Mouse (Mus musculus): Measurements from ENCODE around the gene Hcn3. TPM values are rescaled to one million over a fixed set of nuclear protein-coding genes. Genes with fewer than 3 reads are reported as not detected.

The Hcn3 gene
- polyA plus RNA-seq, 1 experiment from 2014 or later = 3.2 TPM

GRCm38 (mm10) chr3:89178107-89178385 lies 18.1 kb upstream of the Hcn3 start:
- H3K36me3 ChIP-seq = peaks cover 74% of the 10 kb centered on the region
- peak overlapping the region; percentile 81 for H3K4me3 ChIP-seq (replicated peaks)
- H3K27me3 ChIP-seq = no peaks in the 10 kb centered on the region
- peak overlapping the region; percentile 78 for H3K27ac ChIP-seq (replicated peaks)
- H3K4me2 ChIP-seq (replicated peaks) = peak overlapping the region; percentile 76
- peak overlapping the region; percentile 78 for H3K9ac ChIP-seq
- 3% methylated on average over 6 of the region's 6 CpGs for WGBS
- ATAC-seq (ENCODE audit: insufficient number of reproducible peaks, low FRiP score, low TSS enrichment, low read depth) = no peak
- peaks cover 20% of the 10 kb centered on the region for H3K4me1 ChIP-seq
- no peaks in the 10 kb centered on the region for H3K9me3 ChIP-seq (replicated peaks)

- Histone ChIP-seq H3K9me3 (replicated peaks) (no peaks in the 10 kb centered on the region), H3K36me3 (peaks cover 79% of the 10 kb centered on the region), H3K9ac (peak within 1 kb of the TSS; percentile 78), H3K27ac (replicated peaks) (peak within 1 kb of the TSS; percentile 78), H3K4me2 (replicated peaks) (peak within 1 kb of the TSS; percentile 76), H3K4me1 (peaks cover 17% of the 10 kb centered on the region), H3K27me3 (no peaks in the 10 kb centered on the region), H3K4me3 (replicated peaks) (peak within 1 kb of the TSS; percentile 81)
- under 1% methylated on average over 43 of the region's 43 CpGs for WGBS
- peak; percentile 94 for ATAC-seq (ENCODE audit: insufficient number of reproducible peaks, low FRiP score, low TSS enrichment, low read depth)
These were observed 17.5 kb upstream of the Hcn3 start, which contains the start of gene Scamp3 for GRCm38 (mm10) chr3:89177242-89178106. Scamp3 (plus strand) TSS chr3:89177473.

GRCm38 (mm10) chr3:89176421-89176820 lies 16.4 kb upstream of the Hcn3 start:
- no peak for ATAC-seq (ENCODE audit: insufficient number of reproducible peaks, low FRiP score, low TSS enrichment, low read depth)
- Histone ChIP-seq H3K9ac (no peak overlapping the region), H3K4me2 (replicated peaks) (no peak overlapping the region), H3K4me1 (peaks cover 17% of the 10 kb centered on the region), H3K27me3 (no peaks in the 10 kb centered on the region), H3K36me3 (peaks cover 78% of the 10 kb centered on the region), H3K9me3 (replicated peaks) (no peaks in the 10 kb centered on the region), H3K4me3 (replicated peaks) (no peak overlapping the region), H3K27ac (replicated peaks) (no peak overlapping the region)
- WGBS = 82% methylated on average over 7 of the region's 7 CpGs

DNA sequence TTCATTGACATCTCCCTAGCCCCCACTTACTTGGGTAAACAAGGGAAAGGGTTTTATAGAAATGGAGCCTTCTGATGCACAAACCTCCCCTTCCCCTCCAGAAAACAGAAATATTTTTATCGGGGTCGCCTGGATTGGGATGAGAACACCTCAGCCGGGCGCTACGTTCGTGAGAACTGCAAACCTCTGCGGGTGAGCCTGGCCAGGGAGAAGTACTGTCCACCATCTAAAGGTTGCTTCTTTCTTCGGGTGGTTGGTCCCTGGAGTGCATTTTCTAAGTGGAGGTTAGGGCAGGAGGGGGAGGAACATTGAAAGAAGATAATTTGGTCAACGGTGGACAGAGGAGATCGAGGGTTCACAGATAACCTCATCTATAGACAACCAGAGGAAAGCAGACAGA lies 15.5 kb upstream of the Hcn3 start:
- no peak overlapping the region for H3K4me3 ChIP-seq (replicated peaks)
- no peaks in the 10 kb centered on the region for H3K27me3 ChIP-seq
- peaks cover 77% of the 10 kb centered on the region for H3K36me3 ChIP-seq
- peaks cover 17% of the 10 kb centered on the region for H3K4me1 ChIP-seq
- no peaks in the 10 kb centered on the region for H3K9me3 ChIP-seq (replicated peaks)
- no peak overlapping the region for H3K27ac ChIP-seq (replicated peaks)
- WGBS = 93% methylated on average over 10 of the region's 10 CpGs
- no peak for ATAC-seq (ENCODE audit: insufficient number of reproducible peaks, low FRiP score, low TSS enrichment, low read depth)
- H3K9ac ChIP-seq = no peak overlapping the region
- H3K4me2 ChIP-seq (replicated peaks) = no peak overlapping the region

GRCm38 (mm10) chr3:89174844-89175243 lies 14.8 kb upstream of the Hcn3 start:
- Histone ChIP-seq H3K4me3 (replicated peaks) (no peak overlapping the region), H3K4me1 (peaks cover 17% of the 10 kb centered on the region), H3K27me3 (no peaks in the 10 kb centered on the region), H3K4me2 (replicated peaks) (no peak overlapping the region), H3K27ac (replicated peaks) (no peak overlapping the region), H3K9ac (no peak overlapping the region), H3K36me3 (peaks cover 77% of the 10 kb centered on the region), H3K9me3 (replicated peaks) (no peaks in the 10 kb centered on the region)
- 89% methylated on average over 11 of the region's 11 CpGs for WGBS
- no peak for ATAC-seq (ENCODE audit: insufficient number of reproducible peaks, low FRiP score, low TSS enrichment, low read depth)

DNA sequence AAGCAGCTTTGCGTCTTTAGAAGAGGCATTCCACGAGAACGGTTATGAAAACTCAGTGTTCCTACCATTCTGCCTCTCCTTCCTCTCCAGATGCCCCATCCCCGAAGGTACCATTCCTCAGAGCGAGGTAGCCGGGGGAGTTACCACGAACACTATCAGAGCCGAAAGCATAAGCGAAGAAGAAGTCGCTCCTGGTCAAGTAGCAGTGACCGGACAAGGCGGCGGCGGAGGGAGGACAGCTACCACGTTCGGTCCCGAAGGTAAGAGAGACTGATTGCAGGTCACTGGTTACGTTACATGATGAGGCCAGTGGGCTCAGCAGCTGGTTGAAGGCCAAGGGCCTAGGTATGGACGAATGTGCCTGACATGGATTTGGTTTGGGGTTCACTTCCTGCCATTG lies 6.9 kb upstream of the Hcn3 start:
- Histone ChIP-seq H3K4me2 (replicated peaks) (no peak overlapping the region), H3K36me3 (peaks cover 43% of the 10 kb centered on the region), H3K4me3 (replicated peaks) (no peak overlapping the region), H3K9ac (no peak overlapping the region), H3K27ac (replicated peaks) (no peak overlapping the region), H3K9me3 (replicated peaks) (no peaks in the 10 kb centered on the region), H3K27me3 (no peaks in the 10 kb centered on the region), H3K4me1 (peaks cover 19% of the 10 kb centered on the region)
- ATAC-seq (ENCODE audit: insufficient number of reproducible peaks, low FRiP score, low TSS enrichment, low read depth) = no peak
- WGBS = 94% methylated on average over 19 of the region's 19 CpGs

- peak overlapping the region; percentile 98 for H3K9ac ChIP-seq
- H3K4me2 ChIP-seq (replicated peaks) = peak overlapping the region; percentile 70
- 10% methylated on average over 12 of the region's 12 CpGs for WGBS
- peaks cover 29% of the 10 kb centered on the region for H3K36me3 ChIP-seq
- H3K9me3 ChIP-seq (replicated peaks) = no peaks in the 10 kb centered on the region
- peaks cover 21% of the 10 kb centered on the region for H3K4me1 ChIP-seq
- H3K27me3 ChIP-seq = no peaks in the 10 kb centered on the region
- peak overlapping the region; percentile 89 for H3K4me3 ChIP-seq (replicated peaks)
- peak overlapping the region; percentile 98 for H3K27ac ChIP-seq (replicated peaks)
- no peak for ATAC-seq (ENCODE audit: insufficient number of reproducible peaks, low FRiP score, low TSS enrichment, low read depth)
These were observed 5.4 kb upstream of the Hcn3 start for GRCm38 (mm10) chr3:89165268-89165870.

DNA sequence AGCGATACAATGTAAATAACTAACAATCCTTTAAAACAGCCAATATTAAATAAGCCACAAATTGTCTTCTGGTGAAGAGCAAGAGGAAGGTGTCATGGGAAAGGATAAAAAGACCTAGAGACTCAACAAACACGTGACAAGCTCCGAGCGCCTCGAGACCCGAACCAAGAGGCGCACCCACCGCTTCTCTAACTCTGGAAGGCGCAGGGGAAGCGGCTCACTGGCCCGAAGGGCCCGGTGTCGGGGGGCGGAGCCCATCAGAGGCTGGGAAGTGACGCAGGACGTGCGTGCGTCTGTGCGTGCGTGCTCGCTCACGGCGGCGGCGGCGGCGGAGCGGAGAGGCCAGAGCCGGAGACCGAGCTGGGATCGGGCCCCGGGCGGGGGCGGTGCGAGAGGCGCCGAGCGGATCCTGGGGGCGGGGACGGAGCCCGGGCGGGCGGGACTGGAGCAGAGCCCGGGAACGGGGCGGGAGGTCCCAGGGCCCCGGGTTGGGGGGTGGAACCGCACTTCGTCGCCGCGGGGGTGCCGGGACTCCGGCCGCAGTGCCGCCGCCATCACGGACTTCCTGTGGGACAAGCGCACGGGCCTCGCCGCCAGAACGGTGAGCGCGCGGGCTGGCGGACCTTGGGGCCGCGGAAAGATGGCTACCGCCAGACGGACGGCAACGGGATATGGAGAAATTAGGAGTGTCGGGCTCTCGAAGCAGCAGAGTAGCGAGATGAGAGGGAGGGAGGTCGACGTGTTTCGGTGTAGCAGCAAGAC lies 4.7 kb upstream of the Hcn3 start, which contains the start of gene Clk2:
Gene Clk2, plus strand, starts transcription at position 290 of the 762 bp plus-strand sequence.
- Histone ChIP-seq H3K4me3 (replicated peaks) (peak within 1 kb of the TSS; percentile 89), H3K27ac (replicated peaks) (peak within 1 kb of the TSS; percentile 98), H3K27me3 (no peaks in the 10 kb centered on the region), H3K9me3 (replicated peaks) (no peaks in the 10 kb centered on the region), H3K4me1 (peaks cover 28% of the 10 kb centered on the region), H3K9ac (peak within 1 kb of the TSS; percentile 98), H3K4me2 (replicated peaks) (peak within 1 kb of the TSS; percentile 70), H3K36me3 (peaks cover 22% of the 10 kb centered on the region)
- WGBS = under 1% methylated on average over 76 of the region's 79 CpGs
- peak; percentile 96 for ATAC-seq (ENCODE audit: insufficient number of reproducible peaks, low FRiP score, low TSS enrichment, low read depth)

- Histone ChIP-seq H3K27ac (replicated peaks) (no peak overlapping the region; the same call in 1 of the 2 replicates), H3K9ac (no peak overlapping the region; the same call in 1 of the 2 replicates), H3K4me2 (replicated peaks) (peak overlapping the region; percentile 70), H3K27me3 (peaks cover 6% of the 10 kb centered on the region), H3K4me3 (replicated peaks) (peak overlapping the region; percentile 89), H3K4me1 (peaks cover 37% of the 10 kb centered on the region), H3K9me3 (replicated peaks) (no peaks in the 10 kb centered on the region), H3K36me3 (peaks cover 13% of the 10 kb centered on the region)
- ATAC-seq (ENCODE audit: insufficient number of reproducible peaks, low FRiP score, low TSS enrichment, low read depth) = no peak
- 73% methylated on average over 5 of the region's 5 CpGs for whole genome bisulfite sequencing
These were observed 3.7 kb upstream of the Hcn3 start for GRCm38 (mm10) chr3:89163643-89164245.

DNA sequence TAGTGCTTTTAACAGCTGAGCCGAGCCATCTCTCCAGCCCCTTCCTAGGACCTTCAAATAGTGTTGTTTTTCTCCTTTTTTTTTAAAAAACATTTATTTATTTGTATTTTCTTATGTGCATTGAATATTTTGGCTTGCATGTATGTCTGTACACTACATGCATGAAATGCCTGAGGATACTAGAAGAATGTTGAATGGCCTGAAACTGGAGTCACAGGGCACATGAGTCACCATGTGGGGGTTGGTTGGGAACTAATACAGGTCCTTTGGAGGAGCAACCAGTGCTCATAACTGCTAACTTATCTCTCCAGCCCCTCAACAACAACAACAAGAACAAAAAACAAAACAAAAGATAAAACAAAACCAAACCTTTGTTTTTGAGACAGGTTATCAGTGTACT lies 3.1 kb upstream of the Hcn3 start:
- Histone ChIP-seq H3K9me3 (replicated peaks) (no peaks in the 10 kb centered on the region), H3K4me1 (peaks cover 40% of the 10 kb centered on the region), H3K27me3 (peaks cover 11% of the 10 kb centered on the region), H3K9ac (no peak overlapping the region), H3K36me3 (peaks cover 7% of the 10 kb centered on the region; the same call in 1 of the 2 replicates), H3K27ac (replicated peaks) (no peak overlapping the region), H3K4me2 (replicated peaks) (no peak overlapping the region), H3K4me3 (replicated peaks) (no peak overlapping the region)
- ATAC-seq (ENCODE audit: insufficient number of reproducible peaks, low FRiP score, low TSS enrichment, low read depth) = no peak
- WGBS = 76% methylated on average over 1 of the region's 1 CpGs

- Histone ChIP-seq H3K4me3 (replicated peaks) (no peak overlapping the region), H3K27ac (replicated peaks) (no peak overlapping the region), H3K9me3 (replicated peaks) (no peaks in the 10 kb centered on the region), H3K9ac (no peak overlapping the region), H3K4me1 (peaks cover 40% of the 10 kb centered on the region), H3K36me3 (no peaks in the 10 kb centered on the region), H3K27me3 (peaks cover 13% of the 10 kb centered on the region), H3K4me2 (replicated peaks) (no peak overlapping the region)
- WGBS = 84% methylated on average over 4 of the region's 4 CpGs
- ATAC-seq (ENCODE audit: insufficient number of reproducible peaks, low FRiP score, low TSS enrichment, low read depth) = no peak
These were observed 1.8 kb upstream of the Hcn3 start for GRCm38 (mm10) chr3:89161786-89162185.
